Mouse (Mus musculus) forebrain, embryonic 14.5 days (tissue): ENCODE data around the gene Ptpn3. TPM values are rescaled to one million over a fixed set of nuclear protein-coding genes. Genes with fewer than 3 reads are reported as not detected.

Source experiments
- ATAC-seq: fragments of 200-750 bp; cut with Nextera tagmentation; 2 replicates; pipeline ENCODE4 v1.8.0; 2017; ENCODE audit warnings: mild to moderate bottlenecking, moderate library complexity
- DNase-seq: peaks from one replicate; pipeline ENCODE4 v3.0.0-alpha.2; 2015; ENCODE audit warnings: low spot score
- H3K27ac ChIP-seq: fragments of 300-500 bp; sonication (generic); 2 replicates; pipeline ENCODE4 v1.5.1; 2014; ENCODE audit warnings: low read depth, mild to moderate bottlenecking, control low read depth, low read length, moderate library complexity
- H3K27me3 ChIP-seq: fragments of 300-500 bp; sonication (generic); replicated peaks from 2 replicates; pipeline ENCODE4 v1.6.1; 2014; ENCODE audit warnings: low read length, control low read depth, mixed read lengths; ENCODE audit not compliant: control insufficient read depth, insufficient read depth
- H3K36me3 ChIP-seq: fragments of 300-500 bp; sonication (generic); 2 replicates; pipeline ENCODE4 v1.6.1; 2014; ENCODE audit warnings: low read length, control low read depth; ENCODE audit not compliant: control insufficient read depth, insufficient read depth
- H3K4me1 ChIP-seq: fragments of 300-500 bp; sonication (generic); 2 replicates; pipeline ENCODE4 v1.6.1; 2014; ENCODE audit warnings: antibody characterized with exemption, low read length, control low read depth; ENCODE audit not compliant: control insufficient read depth, insufficient read depth
- H3K4me2 ChIP-seq: fragments of 300-500 bp; sonication (generic); 2 replicates; pipeline ENCODE4 v1.6.1; 2014; ENCODE audit warnings: mild to moderate bottlenecking, control low read depth, low read length
- H3K4me3 ChIP-seq: fragments of 300-500 bp; sonication (generic); 2 replicates; pipeline ENCODE4 v1.5.1; 2014; ENCODE audit warnings: low read depth, low read length, control low read depth
- H3K9ac ChIP-seq: fragments of 300-500 bp; sonication (generic); 2 replicates; pipeline ENCODE4 v1.6.1; 2014; ENCODE audit warnings: mild to moderate bottlenecking, low read length, control low read depth, moderate library complexity
- H3K9me3 ChIP-seq: fragments of 300-500 bp; sonication (generic); replicated peaks from 2 replicates; pipeline ENCODE4 v1.6.1; 2016; ENCODE audit warnings: low read length, control low read depth, mixed read lengths; ENCODE audit not compliant: control insufficient read depth
- WGBS: fragments of 180-500 bp; shearing (Covaris S2); extraction: QIAGEN DNeasy Blood & Tissue Kit; methylation state at CpG from one replicate; pipeline ENCODE4 v1.1.7; 2014; 5-methylcytosine and 5-hydroxymethylcytosine counted together
- polyA plus RNA-seq: library from polyadenylated mRNA; unstranded; fragments of >200 nt; fragmentation: Nextera tagmentation; extraction: Ambion mirVana; gene quantifications from 2 replicates; pipeline ENCODE4 v1.2.1, GENCODE M21; 2014

Gene Ptpn3
- polyA plus RNA-seq, 1 experiment from 2014 or later = 0.58 TPM

- WGBS = 0% methylated on average over 76 of the region's 142 CpGs
- DNase-seq (peak; percentile 85), ATAC-seq (peak; percentile 93)
- peak within 1 kb of the TSS; percentile 66 for H3K9ac ChIP-seq
- H3K27me3 ChIP-seq = peaks cover 29% of the 10 kb centered on the region
- peak within 1 kb of the TSS; percentile 56 for H3K4me3 ChIP-seq
- peak within 1 kb of the TSS; percentile 76 for H3K4me2 ChIP-seq
- H3K27ac ChIP-seq = peak within 1 kb of the TSS; percentile 48; the same call in 1 of the 2 replicates
- peaks cover 10% of the 10 kb centered on the region for H3K4me1 ChIP-seq
- no peaks in the 10 kb centered on the region for H3K9me3 ChIP-seq
- no peaks in the 10 kb centered on the region for H3K36me3 ChIP-seq
Measured at GRCm38 (mm10) chr4:57143026-57143937, 158.4 kb downstream of the Ptpn3 start, which contains the start of gene Epb41l4b. Epb41l4b (minus strand) TSS chr4:57143437.

GRCm38 (mm10) chr4:57142374-57143025 is 159.1 kb downstream of the Ptpn3 start:
- Histone ChIP-seq H3K36me3 (no peaks in the 10 kb centered on the region), H3K27me3 (peaks cover 29% of the 10 kb centered on the region), H3K4me3 (peak overlapping the region; percentile 56), H3K9me3 (no peaks in the 10 kb centered on the region), H3K27ac (no peak overlapping the region), H3K4me1 (peaks cover 10% of the 10 kb centered on the region), H3K9ac (peak overlapping the region; percentile 66), H3K4me2 (peak overlapping the region; percentile 76)
- ATAC-seq (peak; percentile 25), DNase-seq (peak; percentile 43)
- WGBS = 1% methylated on average over 35 of the region's 43 CpGs

- peak overlapping the region; percentile 46 for H3K9ac ChIP-seq
- H3K36me3 ChIP-seq = no peaks in the 10 kb centered on the region
- no peak overlapping the region for H3K27ac ChIP-seq
- H3K4me2 ChIP-seq = peak overlapping the region; percentile 76
- peaks cover 10% of the 10 kb centered on the region for H3K4me1 ChIP-seq
- peak; percentile 19 for DNase-seq
- 5% methylated on average over 26 of the region's 26 CpGs for WGBS
- H3K4me3 ChIP-seq = peak overlapping the region; percentile 56
- H3K27me3 ChIP-seq = peaks cover 29% of the 10 kb centered on the region
- no peaks in the 10 kb centered on the region for H3K9me3 ChIP-seq
- ATAC-seq = no peak
Measured at GRCm38 (mm10) chr4:57141908-57142361, 159.7 kb downstream of the Ptpn3 start.

GRCm38 (mm10) chr4:57140992-57141717 is 160.5 kb downstream of the Ptpn3 start:
- H3K36me3 ChIP-seq = no peaks in the 10 kb centered on the region
- peaks cover 29% of the 10 kb centered on the region for H3K27me3 ChIP-seq
- DNase-seq (peak; percentile 20), ATAC-seq (no peak)
- no peak overlapping the region for H3K4me3 ChIP-seq
- WGBS = 24% methylated on average over 15 of the region's 15 CpGs
- H3K4me1 ChIP-seq = peaks cover 10% of the 10 kb centered on the region
- peak overlapping the region; percentile 76 for H3K4me2 ChIP-seq
- H3K9me3 ChIP-seq = no peaks in the 10 kb centered on the region
- no peak overlapping the region for H3K9ac ChIP-seq
- no peak overlapping the region for H3K27ac ChIP-seq

Other genes starting within 250 kb of the Ptpn3 start
- 0.74 and 0.88 TPM in 2 replicates for gene Epb41l4b, start 158.4 kb downstream of the Ptpn3 start, polyA plus RNA-seq
- gene Palm2, start 132.4 kb upstream of the Ptpn3 start, polyA plus RNA-seq = 2.3 and 4.9 TPM in 2 replicates